Mouse (Mus musculus) megakaryocyte-erythroid progenitor cell, adult 5 weeks (primary cell): Measurements from ENCODE around the gene Dtx3. TPM values are rescaled to one million over a fixed set of nuclear protein-coding genes. Genes with fewer than 3 reads are reported as not detected.

Source experiments
- polyA plus RNA-seq: library from polyadenylated mRNA; stranded (reverse); fragments of >175 nt; gene quantifications from 2 replicates; pipeline ENCODE4 v1.2.3, GENCODE M21; 2012

Dtx3 gene
- polyA plus RNA-seq = 161 and 188 TPM in 2 replicates

GRCm38 (mm10) chr10:127195328-127196129, at the start of gene Dtx3:
Gene Dtx3 (minus strand): TSS chr10:127195728.

GRCm38 (mm10) chr10:127211414-127211854, 15.9 kb upstream of the Dtx3 start, which contains the start of gene Pip4k2c:
Gene Pip4k2c (minus strand): TSS chr10:127211585.

GRCm38 (mm10) chr10:127189651-127190381, 5.7 kb downstream of the Dtx3 start, which contains the start of gene Arhgef25:
Gene Arhgef25 (minus strand): TSS chr10:127190083.

GRCm38 (mm10) chr10:127179871-127180694, 15.4 kb downstream of the Dtx3 start, which contains the start of gene Slc26a10:
Gene Slc26a10 (minus strand): TSS chr10:127180645.

GRCm38 (mm10) chr10:127164631-127165353, 30.7 kb downstream of the Dtx3 start, which contains the start of gene B4galnt1:
Gene B4galnt1 (plus strand): TSS chr10:127165225.

Other genes starting within 250 kb of the Dtx3 start
- 266 and 273 TPM in 2 replicates for gene Ctdsp2, start 217.0 kb downstream of the Dtx3 start, polyA plus RNA-seq
- 0.06 and 0.16 TPM in 2 replicates for gene Avil, start 195.0 kb downstream of the Dtx3 start, polyA plus RNA-seq
- gene Tsfm, start 164.9 kb downstream of the Dtx3 start, polyA plus RNA-seq = 44.0 and 51.5 TPM in 2 replicates
- 34.2 and 35.1 TPM in 2 replicates for gene Mettl1, start 154.3 kb downstream of the Dtx3 start, polyA plus RNA-seq
- 0.05 TPM in 2 replicates for gene Eef1akmt3, start 154.2 kb downstream of the Dtx3 start, polyA plus RNA-seq
- gene Cyp27b1, start 147.5 kb downstream of the Dtx3 start, polyA plus RNA-seq = 0.02 and 0.06 TPM in 2 replicates
- 1.1 and 1.2 TPM in 2 replicates for gene March9, start 135.5 kb downstream of the Dtx3 start, polyA plus RNA-seq
- 1,737 and 1,767 TPM in 2 replicates for gene Cdk4, start 132.2 kb downstream of the Dtx3 start, polyA plus RNA-seq
- 32.2 and 46.6 TPM in 2 replicates for gene Tspan31, start 125.5 kb downstream of the Dtx3 start, polyA plus RNA-seq
- 57.1 and 68.6 TPM in 2 replicates for gene Agap2, start 120.4 kb downstream of the Dtx3 start, polyA plus RNA-seq
- 290 and 314 TPM in 2 replicates for gene Os9, start 74.6 kb downstream of the Dtx3 start, polyA plus RNA-seq
- gene B4galnt1, start 30.5 kb downstream of the Dtx3 start, polyA plus RNA-seq = 359 and 515 TPM in 2 replicates
- gene Slc26a10, start 15.1 kb downstream of the Dtx3 start, polyA plus RNA-seq = 0.36 and 0.47 TPM in 2 replicates
- 7.0 TPM in 2 replicates for gene Arhgef25, start 5.6 kb downstream of the Dtx3 start, polyA plus RNA-seq
- gene Pip4k2c, start 15.9 kb upstream of the Dtx3 start, polyA plus RNA-seq = 26.5 and 27.1 TPM in 2 replicates
- 0.54 and 0.63 TPM in 2 replicates for gene Kif5a, start 67.6 kb upstream of the Dtx3 start, polyA plus RNA-seq
- 150 and 154 TPM in 2 replicates for gene Dctn2, start 70.6 kb upstream of the Dtx3 start, polyA plus RNA-seq
- 426 and 490 TPM in 2 replicates for gene Mbd6, start 93.3 kb upstream of the Dtx3 start, polyA plus RNA-seq
- gene Mars, start 116.1 kb upstream of the Dtx3 start, polyA plus RNA-seq = 53.6 and 60.7 TPM in 2 replicates
- 40.4 and 45.0 TPM in 2 replicates for gene Arhgap9, start 126.2 kb upstream of the Dtx3 start, polyA plus RNA-seq
- 0.18 and 0.44 TPM in 2 replicates for gene Gli1, start 146.2 kb upstream of the Dtx3 start, polyA plus RNA-seq
- 0.01 TPM in 1 of 2 replicates, not detected in the other for gene Inhbe, start 158.7 kb upstream of the Dtx3 start, polyA plus RNA-seq
- gene Inhbc, start 174.7 kb upstream of the Dtx3 start, polyA plus RNA-seq = 0.04 TPM in 1 of 2 replicates, not detected in the other
- 135 and 146 TPM in 2 replicates for gene R3hdm2, start 184.6 kb upstream of the Dtx3 start, polyA plus RNA-seq